Mouse (Mus musculus): ENCODE results near the gene Ankrd11.

DNA sequence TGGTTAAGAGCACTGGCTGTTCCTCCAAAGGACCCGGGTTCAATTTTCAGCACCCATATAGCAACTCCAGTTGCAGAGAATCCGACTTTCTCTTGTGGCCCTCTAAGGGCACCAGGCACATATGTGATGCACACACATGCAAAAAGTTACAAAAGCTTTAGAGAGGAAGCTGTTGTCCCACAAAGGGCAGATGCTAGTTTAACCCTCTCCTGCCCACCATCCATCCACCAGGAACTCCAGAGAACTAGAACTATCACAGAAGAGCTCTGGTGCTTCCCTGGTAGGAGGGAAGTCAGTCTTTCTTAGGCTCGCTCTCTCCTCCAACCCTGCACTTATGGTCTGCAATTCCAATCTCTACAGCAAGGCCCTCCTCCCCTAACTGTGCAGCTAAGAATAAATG is 49.0 kb downstream of the Ankrd11 start:
- no peak for TF ChIP-seq POLR2A (IDR thresholded peaks at IDR 0.05; ENCODE audit: control insufficient read depth, low read depth, low read length)
- TF ChIP-seq CTCF (IDR thresholded peaks at IDR 0.05; ENCODE audit: control insufficient read depth, insufficient read depth, insufficient replicate concordance, low read depth, low read length): no peak
